Comparison of ENCODE assay signal across 13 mouse cellular contexts in the genomic region with DNA sequence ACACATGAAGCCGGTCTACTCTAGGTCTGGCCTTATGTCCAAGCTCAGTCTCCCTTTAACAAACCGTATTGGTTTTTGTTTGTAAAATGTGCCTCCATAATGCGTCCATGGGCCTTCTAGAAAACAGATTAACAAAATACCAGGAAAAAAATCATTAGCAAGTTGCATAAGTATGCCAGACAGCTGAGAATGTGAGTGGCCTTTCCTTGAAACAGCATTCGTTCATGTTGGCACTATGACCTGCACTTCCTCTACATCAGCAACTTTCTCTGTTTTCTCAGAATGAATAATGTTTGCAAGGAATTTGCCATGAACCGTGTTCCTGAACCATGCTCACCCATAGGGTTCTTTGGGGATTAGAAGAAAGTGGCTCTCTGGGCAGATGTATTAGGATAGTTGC.
"Had no signal": no experiment of that assay in that cellular context is flagged by ENCODE, and none has a peak within 500 bp of the region (broad histone marks: within the 10 kb centered on the region; RNA-seq: fewer than 3 reads in every experiment).

No protein-coding gene starts in this region.

- ATAC-seq: hindbrain, postnatal 0 days; midbrain, embryonic 13.5 days had no signal

- H3K9me3 ChIP-seq: limb, embryonic 15.5 days; liver, embryonic 13.5 days; midbrain, embryonic 13.5 days; neural tube, embryonic 15.5 days had no signal

- H3K27me3 ChIP-seq: limb, embryonic 15.5 days; liver, embryonic 13.5 days; midbrain, embryonic 13.5 days; neural tube, embryonic 15.5 days had no signal

- H3K36me3 ChIP-seq: limb, embryonic 15.5 days; liver, embryonic 13.5 days; neural tube, embryonic 15.5 days had no signal

- H3K9ac ChIP-seq: limb, embryonic 15.5 days; liver, embryonic 13.5 days; midbrain, embryonic 13.5 days; neural tube, embryonic 15.5 days had no signal

- H3K4me1 ChIP-seq: limb, embryonic 15.5 days; liver, embryonic 13.5 days had no signal

- H3K4me3 ChIP-seq: limb, embryonic 15.5 days; liver, embryonic 13.5 days; midbrain, embryonic 13.5 days; myocyte; neural tube, embryonic 15.5 days had no signal

- H3K4me2 ChIP-seq: limb, embryonic 15.5 days; liver, embryonic 13.5 days; midbrain, embryonic 13.5 days; neural tube, embryonic 15.5 days had no signal

- DNase-seq: layer of hippocampus, adult 9-11 months; layer of hippocampus, postnatal 36 days; liver, embryonic 13.5 days; lung, adult 18-20 months; right cerebral cortex, adult 18-20 months; right cerebral cortex, postnatal 25 days; thymus, postnatal 4 days had no signal

- H3K27ac ChIP-seq: hindbrain, postnatal 0 days; limb, embryonic 15.5 days; liver, embryonic 13.5 days; midbrain, embryonic 13.5 days; neural tube, embryonic 15.5 days; stomach, postnatal 0 days had no signal
